Mouse (Mus musculus): ENCODE measurements around the gene Rab3il1.

DNA sequence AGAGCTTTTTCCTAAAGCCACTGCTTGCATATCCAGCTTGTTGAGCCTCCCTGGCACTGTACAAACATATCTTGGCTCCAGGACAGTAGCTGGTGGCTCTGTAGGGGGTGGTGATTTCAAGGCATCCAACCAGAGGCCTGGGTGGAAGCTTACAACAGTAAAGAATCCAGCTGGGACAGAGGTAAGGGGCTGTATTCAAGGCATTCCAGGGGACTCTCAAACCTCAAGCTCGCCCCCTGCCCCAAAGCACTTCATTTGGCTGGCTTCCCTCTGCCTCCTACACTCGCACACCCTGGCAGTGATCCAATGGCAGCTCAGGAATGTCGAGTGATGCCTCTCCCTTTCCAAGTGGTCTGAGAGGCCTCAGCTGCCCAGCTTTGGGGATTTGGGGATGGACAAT lies 37.4 kb downstream of the Rab3il1 start:
- TF ChIP-seq CTCF (IDR thresholded peaks at IDR 0.05; ENCODE audit: control insufficient read depth, insufficient read depth, insufficient read length) (no peak), USF1 (IDR thresholded peaks at IDR 0.05; ENCODE audit: low read depth) (no peak), MYOG (IDR thresholded peaks at IDR 0.05; ENCODE audit: control insufficient read depth, extremely low read depth, insufficient read length) (no peak), MAX (IDR thresholded peaks at IDR 0.05) (no peak), MYOD1 (IDR thresholded peaks at IDR 0.05; ENCODE audit: control insufficient read depth, insufficient read length, low read depth) (no peak), FOSL1 (IDR thresholded peaks at IDR 0.05; ENCODE audit: insufficient read depth, low read length, poor library complexity, severe bottlenecking) (no peak), CEBPB (IDR thresholded peaks at IDR 0.05; ENCODE audit: low read depth) (no peak)

Data from C2C12 (cell line).